Mouse (Mus musculus): ENCODE measurements around the gene Wscd2. TPM values are rescaled to one million over a fixed set of nuclear protein-coding genes. Genes with fewer than 3 reads are reported as not detected.

Wscd2 gene
- total RNA-seq, 2 experiments from 2014 or later: 60.6 to 62.5 TPM

DNA sequence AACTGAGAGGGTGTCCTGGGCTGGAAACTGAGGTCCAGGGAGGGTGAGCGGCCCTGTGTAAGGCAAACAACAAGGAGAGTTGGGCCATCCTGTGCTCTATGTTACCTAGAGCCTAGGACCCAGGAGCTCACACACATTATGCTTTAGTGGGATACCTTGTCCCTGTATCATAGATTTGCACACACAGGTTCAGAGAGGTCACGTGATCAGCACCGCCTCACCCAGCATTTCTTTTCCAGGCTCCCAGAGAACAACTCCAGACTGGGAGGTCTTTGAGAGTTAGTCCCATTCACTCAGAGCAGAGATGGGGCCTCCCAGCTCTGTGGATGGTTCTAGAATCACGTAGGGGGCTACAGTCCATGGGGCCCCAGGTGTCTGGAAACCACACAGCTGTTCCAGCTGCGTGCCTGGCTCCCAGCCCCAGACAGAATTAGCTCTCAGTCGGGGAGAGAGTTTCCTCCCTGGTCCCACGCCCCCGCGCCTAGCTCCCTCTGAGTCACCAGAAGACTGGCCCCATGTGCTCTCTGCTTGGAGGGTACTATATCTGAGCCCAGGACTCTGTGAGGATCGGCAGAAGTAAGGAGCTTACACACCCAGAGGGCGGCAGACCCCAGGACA is 137.8 kb downstream of the Wscd2 start:
- peak; percentile 45 to 48 for DNase-seq (ENCODE audit: low spot score in 2 of 2)
- intact Hi-C loops (cut with DNase I): no loop called here

DNA sequence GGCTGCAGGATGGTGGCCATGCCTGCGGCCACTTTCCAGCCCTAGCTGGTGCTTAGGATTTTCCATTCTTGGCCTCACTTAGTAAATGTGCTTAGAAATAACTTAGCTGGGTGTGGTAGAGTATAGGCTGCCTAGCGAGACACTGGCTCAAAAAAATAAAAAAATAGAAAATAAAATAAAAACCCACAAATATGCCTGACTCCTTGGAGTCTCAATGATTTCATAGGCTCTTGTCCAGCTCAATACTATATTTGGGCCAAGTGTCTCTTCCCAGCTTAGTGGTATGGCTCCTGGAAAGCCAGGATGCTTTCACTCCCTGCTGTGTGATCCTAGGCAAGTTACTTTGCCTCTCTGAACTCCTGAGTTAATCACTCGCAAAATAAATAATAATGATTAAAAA is 139.1 kb downstream of the Wscd2 start:
- intact Hi-C loops (cut with DNase I): no loop called here
- DNase-seq (ENCODE audit: low spot score in 2 of 2): no peak

DNA sequence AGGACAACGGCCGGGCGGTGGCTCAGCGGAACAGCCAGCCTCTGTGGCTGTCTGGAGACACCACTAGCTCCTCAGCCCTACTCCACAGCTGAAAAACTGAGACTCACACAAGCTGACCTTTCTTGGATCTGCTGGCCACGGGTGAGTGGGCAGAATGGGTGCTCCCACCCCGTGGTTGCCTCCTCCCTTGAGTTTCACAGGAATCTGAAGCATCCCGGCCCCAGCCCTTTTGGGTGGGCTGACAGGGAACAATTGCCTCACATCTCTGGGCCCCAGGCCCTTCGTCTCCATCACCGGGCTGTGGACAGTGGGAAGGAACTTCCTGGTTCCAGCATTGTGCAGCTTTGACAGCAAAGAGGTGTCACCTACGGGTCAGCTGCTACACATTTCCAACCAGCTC is 140.0 kb downstream of the Wscd2 start:
- no peak for DNase-seq (ENCODE audit: low spot score in 2 of 2)
- intact Hi-C loops (cut with DNase I): no loop called here

DNA sequence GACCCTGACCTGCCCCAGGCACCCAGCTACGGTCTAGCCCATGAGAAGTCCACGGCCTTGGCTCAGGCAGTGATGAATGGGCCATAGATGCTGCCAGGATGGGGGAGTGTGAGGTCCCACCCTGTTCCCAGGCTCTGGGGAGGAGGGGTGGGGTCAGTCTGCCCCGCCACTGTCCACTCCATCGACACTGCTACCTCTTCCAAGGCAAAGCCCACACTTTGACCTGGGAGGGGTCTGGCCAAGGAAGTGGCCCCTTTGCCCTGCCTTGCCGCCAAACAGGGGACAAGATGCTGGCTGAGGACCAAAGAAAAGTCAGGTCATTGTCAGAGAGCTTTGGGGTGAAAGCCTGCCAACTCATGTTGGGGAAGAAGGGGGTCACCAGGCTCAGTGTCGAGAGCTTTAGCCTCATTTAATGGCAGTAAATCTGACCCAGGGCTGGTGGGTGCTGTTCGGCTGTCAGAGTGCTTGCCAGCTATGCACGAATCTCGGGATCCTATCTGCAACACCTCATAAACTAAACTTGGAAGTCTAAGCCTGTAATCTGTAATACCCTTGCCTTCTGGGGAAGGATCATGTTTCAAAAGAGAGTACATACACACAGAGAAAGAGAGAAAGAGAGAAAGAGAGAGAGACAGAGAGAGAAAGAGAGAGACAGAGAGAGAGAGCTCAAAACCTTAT is 143.0 kb downstream of the Wscd2 start:
- no peak for DNase-seq (ENCODE audit: low spot score in 2 of 2)
- intact Hi-C loops (cut with DNase I): no loop called here

DNA sequence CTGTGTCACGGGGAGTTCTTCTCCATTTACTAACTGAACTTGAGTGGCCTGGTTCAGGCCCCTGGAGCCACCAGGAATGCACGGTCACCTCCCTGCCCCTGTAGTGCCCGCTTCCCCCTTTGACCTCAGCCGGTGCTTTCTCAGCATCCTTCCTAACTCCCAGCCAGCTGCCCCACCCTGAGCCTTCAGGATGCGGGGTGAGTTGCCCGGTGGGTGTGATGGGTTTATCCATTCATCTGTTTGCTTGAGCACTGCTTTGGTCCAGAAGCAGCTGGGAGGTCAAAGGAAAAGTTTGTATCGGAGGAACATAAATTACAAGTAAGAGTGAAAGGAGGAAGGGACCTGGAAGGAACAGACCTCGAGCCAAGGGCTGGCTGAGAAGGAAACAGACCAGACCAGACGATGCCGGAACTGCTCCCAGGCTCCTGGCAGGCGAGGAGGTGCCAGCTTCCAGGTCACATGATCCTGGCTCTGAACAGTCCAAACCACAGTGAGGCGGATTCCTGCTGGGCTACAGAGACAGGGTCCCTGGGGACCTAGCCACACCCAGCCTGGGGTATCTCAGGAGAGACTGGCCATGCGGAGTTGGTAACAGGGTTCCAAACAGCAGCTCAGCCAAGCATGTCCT is 144.0 kb downstream of the Wscd2 start:
- intact Hi-C loops (cut with DNase I): no loop called here
- DNase-seq (ENCODE audit: low spot score in 2 of 2): peak; percentile 58 to 69

DNA sequence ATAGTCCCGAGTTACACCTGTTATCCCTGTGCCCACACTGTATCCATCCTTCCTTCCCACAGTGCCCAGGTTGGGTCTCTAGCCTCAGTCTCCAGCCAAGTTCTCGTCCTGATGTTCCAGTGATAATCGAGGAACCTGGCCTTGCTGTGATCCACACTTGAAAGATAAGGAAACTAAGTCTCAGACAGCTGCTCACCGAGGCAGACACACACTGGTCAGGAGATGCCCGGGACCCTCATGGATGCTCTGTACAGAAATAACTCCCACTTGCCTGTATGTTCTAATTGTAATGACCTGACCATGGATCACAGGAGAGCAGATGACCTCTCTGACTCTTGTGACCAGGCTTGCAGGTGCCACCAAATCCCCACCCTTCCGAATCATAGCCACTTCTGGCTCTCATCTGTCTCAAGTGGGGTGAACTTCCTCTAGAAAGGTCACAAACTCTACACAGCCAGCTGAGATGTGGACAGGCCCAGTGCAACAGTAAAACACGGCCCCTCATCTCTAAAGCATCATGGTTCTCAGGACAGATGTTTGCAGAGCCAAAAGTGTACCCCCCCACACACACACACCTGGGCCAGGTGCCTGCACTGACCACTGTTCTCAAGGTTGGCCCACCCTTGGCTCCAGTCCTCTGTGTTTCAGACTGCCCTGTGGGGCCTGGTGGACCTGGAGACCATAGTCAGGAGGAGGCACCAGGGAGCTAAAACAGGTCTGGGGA is 144.9 kb downstream of the Wscd2 start:
- DNase-seq (ENCODE audit: low spot score in 2 of 2): no peak
- intact Hi-C loops (cut with DNase I): no loop called here

DNA sequence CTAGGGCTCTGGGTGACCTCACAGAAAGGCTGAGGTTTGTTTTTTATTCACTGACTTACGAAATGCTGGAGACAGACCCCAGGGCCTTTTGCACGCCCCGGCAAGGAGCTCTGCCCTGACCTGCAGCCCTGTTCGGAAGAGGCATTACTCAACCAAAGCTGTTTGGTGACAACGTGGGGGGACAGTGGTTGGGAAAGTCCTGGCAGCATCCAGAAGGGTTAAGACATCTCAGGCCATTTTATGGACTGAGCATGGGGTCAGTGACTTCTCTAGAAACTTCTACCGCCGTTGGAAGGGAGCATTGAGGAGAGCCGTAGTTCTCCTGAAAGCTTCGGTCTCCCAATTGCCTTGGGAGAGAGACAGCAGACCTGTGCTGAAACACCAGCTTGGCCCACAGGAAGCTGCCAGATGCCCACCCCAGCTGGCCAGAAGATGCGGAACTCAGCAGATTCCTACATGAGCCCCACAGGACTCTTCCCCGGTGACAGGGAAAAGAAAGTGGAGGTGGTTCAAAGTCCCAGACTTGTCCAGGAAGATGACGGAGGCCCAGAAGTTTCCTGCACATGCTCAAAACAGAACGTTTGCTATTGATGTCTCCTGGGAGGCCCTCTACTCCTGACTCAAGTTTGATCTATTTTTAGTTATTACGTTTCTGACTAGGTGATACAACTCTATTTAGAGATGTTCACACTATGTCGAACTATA is 145.9 kb downstream of the Wscd2 start:
- DNase-seq (ENCODE audit: low spot score in 2 of 2): no peak
- intact Hi-C loops (cut with DNase I): no loop called here

DNA sequence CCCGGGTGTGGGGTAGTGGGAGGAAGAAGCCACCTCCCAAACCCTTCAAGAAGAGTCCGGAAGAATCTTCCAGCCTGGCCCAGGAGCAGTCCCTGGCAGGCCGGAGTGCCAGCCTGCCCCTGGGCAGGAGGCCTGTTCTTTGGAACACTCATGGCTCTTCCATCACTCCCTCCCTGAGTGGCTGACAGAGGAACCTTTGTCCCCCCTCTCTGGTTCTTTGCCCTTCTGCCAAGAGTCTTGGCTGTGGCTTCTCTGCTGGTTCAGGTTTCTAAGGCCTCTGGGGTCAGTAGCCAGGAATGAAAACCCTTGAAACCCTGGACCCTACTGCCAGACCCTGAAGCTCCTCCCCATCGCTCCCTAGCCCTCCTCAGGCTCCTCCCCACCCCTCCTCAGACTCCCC is 147.5 kb downstream of the Wscd2 start:
- intact Hi-C loops (cut with DNase I): no loop called here
- no peak for DNase-seq (ENCODE audit: low spot score in 2 of 2)

DNA sequence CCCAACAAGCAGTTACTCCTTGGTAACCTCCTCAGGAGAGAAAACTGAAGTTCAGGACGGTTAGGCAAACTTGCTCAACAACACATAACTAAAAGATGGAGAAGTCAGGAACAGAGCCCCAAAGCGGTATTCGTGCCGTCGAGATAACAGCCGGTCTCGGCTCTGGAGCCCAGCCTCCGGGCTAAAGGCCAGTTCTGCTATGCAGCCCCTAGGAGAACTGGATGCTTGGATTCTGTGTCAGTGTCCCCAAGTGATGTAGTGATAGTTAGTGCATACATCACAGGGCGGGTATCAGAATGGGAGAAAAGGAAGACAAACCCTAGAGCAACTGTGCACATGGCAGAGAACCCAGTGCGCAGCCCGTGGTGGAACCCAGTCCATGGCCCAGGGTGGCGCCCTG is 147.9 kb downstream of the Wscd2 start:
- intact Hi-C loops (cut with DNase I): no loop called here
- no peak for DNase-seq (ENCODE audit: low spot score in 2 of 2)

DNA sequence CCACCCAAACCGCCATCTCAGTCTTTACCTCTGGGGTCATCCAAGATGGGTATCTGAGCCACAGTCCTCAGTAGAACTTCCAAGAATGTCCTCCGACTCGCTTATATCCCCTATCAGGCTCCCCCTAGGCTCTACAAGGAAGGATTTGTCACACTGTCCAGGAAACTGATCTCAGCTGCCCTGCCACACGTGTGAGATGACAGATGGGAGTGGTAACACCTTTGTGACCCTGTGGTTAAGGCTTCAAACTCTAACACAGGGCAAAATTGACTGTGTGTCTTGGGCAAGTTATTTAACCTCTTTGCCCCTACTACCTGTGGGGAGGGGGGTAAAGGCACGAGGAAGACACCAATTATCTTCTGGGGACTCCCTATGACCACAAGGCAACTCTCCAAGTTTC is 149.0 kb downstream of the Wscd2 start:
- no peak for DNase-seq (ENCODE audit: low spot score in 2 of 2)
- intact Hi-C loops (cut with DNase I): no loop called here

Other genes with a start within 250 kb of the Wscd2 start
- 100 to 1,000 TPM; 100 to 110 TPM for gene Sgsm1, start 179.5 kb upstream of the Wscd2 start, total RNA-seq (2021)
- not detected for gene Aym1, start 133.0 kb upstream of the Wscd2 start, total RNA-seq (2021)
- gene Cmklr1, start 160.1 kb downstream of the Wscd2 start, total RNA-seq (2021): 1 to 10 TPM; 4.2 to 5.1 TPM
- not detected for gene 1700069L16Rik, start 234.4 kb downstream of the Wscd2 start, total RNA-seq (2021)
- gene Ficd, start 245.5 kb downstream of the Wscd2 start, total RNA-seq (2021): 10 to 100 TPM in 1 of 2 experiments, 1 to 10 TPM in 1; 10.0 to 10.7 TPM